Mouse (Mus musculus): ENCODE data around the gene Hmgcs2.

The Hmgcs2 gene

DNA sequence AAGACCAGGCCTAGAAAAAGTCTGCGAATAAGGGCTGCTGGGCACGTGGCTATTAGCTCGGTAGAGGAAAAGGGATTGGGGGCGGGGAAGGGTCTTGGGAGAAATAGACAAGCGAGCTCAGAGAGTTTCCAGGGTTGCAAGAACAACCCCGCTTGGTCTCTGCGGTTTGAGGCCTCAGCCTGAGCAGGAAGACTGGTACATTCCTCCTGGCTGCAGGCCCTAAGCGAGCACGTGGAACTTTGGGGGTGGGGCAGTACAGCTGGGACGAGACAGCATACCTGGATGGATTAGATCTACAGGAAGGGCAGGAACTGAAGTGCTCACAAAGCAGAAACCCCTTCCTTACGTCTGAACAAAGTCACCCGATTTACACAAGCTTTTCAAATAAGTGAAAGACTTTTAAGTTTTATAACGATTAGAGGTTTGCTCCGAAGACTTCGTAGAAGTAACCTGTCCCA lies 58.4 kb downstream of the Hmgcs2 start:
- peak; percentile 29; the same call in 1 of the 2 replicates for ATAC-seq (ENCODE audit: low TSS enrichment)

- peak; percentile 74 for ATAC-seq (ENCODE audit: low TSS enrichment)
These were observed 59.0 kb downstream of the Hmgcs2 start for GRCm38 (mm10) chr3:98339097-98339705.

DNA sequence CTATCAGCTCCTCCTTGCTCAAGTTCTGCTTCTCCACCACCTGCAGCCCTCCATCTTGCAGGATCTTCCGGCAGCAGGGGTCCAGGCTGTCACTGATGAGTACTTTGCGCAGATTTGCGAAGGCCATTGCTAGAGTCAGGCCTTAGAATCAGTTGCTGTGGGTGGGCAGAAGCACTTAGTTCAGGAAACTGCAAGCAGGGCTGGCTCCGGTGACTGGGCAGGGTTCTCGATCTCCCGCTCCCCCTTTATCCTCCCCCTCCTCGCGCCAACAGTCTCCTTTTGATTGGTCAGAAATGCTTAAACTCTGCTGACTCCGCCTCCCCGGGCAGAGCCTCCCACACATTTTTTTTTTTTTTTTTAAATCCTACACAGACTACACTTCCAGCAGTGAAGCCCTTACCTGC lies 59.5 kb downstream of the Hmgcs2 start, which contains the start of gene Phgdh:
Gene Phgdh, minus strand, starts transcription at position 285 of the 404 bp plus-strand sequence.
- ATAC-seq (ENCODE audit: low TSS enrichment), result peak; percentile 60

- ATAC-seq (ENCODE audit: low TSS enrichment), result no peak
These were observed 60.8 kb downstream of the Hmgcs2 start for GRCm38 (mm10) chr3:98340818-98341594.

- ATAC-seq (ENCODE audit: low TSS enrichment), result no peak
These were observed 63.0 kb downstream of the Hmgcs2 start for GRCm38 (mm10) chr3:98343235-98343634.

- no peak for ATAC-seq (ENCODE audit: low TSS enrichment)
These were observed 67.9 kb downstream of the Hmgcs2 start for GRCm38 (mm10) chr3:98348106-98348505.

DNA sequence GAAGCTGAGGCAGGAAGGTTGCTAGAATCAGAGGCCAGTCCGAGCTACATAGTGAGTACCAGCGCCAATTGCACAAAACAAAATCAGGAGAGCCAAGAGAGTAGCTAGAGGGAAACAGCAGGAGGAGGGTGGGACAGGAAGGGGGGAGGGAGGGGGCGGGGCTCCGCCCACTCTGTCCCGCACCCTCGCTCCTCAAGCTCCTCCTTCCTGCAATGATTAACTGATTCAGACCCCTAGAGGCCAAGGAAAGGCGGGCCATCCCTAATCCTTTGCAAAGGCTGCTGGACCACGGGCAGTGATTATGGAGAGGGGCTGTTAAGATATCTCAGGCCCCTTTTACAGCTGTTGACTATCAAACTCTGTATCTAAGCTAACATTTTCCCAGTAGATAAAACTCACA lies 68.5 kb downstream of the Hmgcs2 start:
- ATAC-seq (ENCODE audit: low TSS enrichment), result no peak

DNA sequence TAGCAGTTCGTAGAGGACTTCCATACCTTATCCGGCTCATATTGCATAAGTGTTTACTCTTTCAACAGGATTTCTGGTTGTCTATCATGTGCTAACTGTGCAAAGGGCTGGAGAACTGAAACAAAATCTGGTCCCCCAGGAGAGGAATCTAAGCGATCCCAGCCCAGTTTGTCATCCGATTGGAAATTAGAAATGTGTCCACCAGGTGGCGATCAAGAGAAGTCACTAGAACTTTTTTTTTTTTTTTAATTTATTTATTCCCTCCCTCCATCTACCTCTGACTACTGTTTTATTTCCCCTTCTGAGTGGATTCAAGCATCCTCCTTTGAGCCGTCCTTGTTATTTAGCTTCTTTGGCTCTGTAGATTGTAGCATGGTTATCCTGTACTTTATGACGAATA lies 73.7 kb downstream of the Hmgcs2 start:
- no peak for ATAC-seq (ENCODE audit: low TSS enrichment)

GRCm38 (mm10) chr3:98355344-98356025 lies 75.2 kb downstream of the Hmgcs2 start:
- no peak for ATAC-seq (ENCODE audit: low TSS enrichment)

DNA sequence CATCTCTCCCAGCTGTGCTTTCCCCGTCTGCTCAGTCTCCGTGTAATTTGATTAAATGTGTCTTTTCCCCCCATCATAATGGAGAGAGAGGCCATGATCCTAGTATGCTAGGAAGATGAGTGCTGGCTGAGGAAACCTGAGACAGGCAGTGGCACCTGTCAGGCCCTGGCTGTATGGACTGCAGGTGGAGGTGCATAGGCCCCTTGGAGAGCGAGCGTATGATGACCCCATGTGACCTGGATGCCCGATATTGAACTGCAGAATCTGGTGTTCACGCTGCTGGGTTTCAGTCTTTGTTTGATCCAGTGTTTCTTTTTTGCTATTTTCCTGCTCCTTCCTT lies 75.8 kb downstream of the Hmgcs2 start:
- no peak for ATAC-seq (ENCODE audit: low TSS enrichment)

DNA sequence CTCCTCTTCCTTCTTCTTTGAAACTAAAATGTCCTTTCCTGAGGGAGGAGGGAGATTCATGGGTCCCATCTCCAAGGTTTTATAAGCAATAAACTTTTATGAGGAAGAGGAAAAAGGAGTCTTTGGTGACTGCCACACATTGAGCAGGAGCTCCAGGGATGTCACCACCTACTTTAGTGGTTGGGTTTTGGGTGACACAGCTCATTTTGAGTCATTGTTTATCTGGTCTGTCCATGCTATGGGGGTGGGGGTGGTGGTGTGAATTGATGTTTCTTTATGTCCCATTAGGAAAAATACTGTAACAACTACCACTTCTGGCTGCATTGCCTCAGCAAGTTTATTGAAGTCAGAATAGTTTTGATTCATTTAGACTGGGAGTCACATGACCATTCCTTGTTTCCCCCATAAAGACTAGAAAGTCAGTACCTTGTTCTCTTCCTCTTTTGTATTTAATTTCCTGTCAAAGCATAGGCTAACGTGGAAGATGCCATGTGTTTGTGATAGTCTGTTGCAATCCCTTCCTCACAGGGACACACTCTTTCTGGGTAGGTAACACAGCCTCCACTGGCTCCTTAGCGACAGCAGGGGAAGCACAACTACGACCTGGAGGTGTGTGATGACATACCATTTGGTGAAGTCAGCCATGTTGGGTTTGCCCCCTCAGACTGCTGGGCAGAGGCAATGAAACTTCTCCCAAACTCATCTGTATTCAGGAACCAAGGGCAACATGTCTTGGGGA lies 76.6 kb downstream of the Hmgcs2 start:
- no peak for ATAC-seq (ENCODE audit: low TSS enrichment)
